9 mouse cellular contexts compared by ENCODE assay signal in the genomic region with DNA sequence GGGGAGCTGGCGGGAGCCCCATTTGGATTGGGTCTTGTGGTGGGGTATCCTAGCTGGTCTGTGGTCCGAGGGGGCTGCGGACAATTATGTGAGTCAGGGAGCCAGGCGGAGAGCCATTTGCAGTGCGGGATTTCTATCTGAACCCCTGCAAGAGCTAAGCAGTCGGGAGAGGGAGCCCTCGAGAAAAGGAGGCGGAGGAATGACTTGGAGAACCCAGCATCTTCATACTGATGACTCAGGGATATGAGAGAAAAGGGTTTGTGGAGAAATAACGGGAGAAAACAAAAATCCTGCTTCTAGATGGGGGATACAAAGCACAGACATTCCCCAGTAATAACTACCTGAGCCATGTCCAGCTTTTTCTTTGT. TPM values are rescaled to one million over a fixed set of nuclear protein-coding genes. Genes with fewer than 3 reads are reported as not detected.
A peak's percentile ranks its signal among the peaks of the same experiment; 100 is the strongest.
DNase-seq lines count a peak whose midpoint lies in the region; ATAC-seq lines count a peak whose summit lies in the region.
"Had no signal": no experiment of that assay in that cellular context is flagged by ENCODE, and none has a peak within 500 bp of the region (broad histone marks: within the 10 kb centered on the region; RNA-seq: fewer than 3 reads in every experiment).

No protein-coding gene starts in this region.

- ATAC-seq in neural tube, embryonic 11.5 days (ENCODE audit: insufficient read depth, low FRiP score, low TSS enrichment), result peak; percentile 58
- peak; percentile 78 for ATAC-seq in forebrain, embryonic 13.5 days
- peak; percentile 64; the same call in 1 of the 2 replicates for ATAC-seq in kidney, embryonic 16.5 days (ENCODE audit: low FRiP score, low TSS enrichment)

- H3K27ac ChIP-seq in neural tube, embryonic 11.5 days (ENCODE audit: low read depth, low read length), result peak overlapping the region; percentile 54; the same call in 1 of the 2 replicates
- peak overlapping the region; percentile 93 for H3K27ac ChIP-seq in forebrain, embryonic 13.5 days
- H3K27ac ChIP-seq in kidney, embryonic 16.5 days (ENCODE audit: low read length), result peak overlapping the region; percentile 56; the same call in 1 of the 2 replicates
- H3K27ac ChIP-seq in midbrain, embryonic 10.5 days (replicated peaks), result peak overlapping the region; percentile 79
- H3K27ac ChIP-seq: macrophage had no signal

- 0 out of 2 replicates have a peak overlapping the region, but pooled peaks have one; percentile 9 for H3K9ac ChIP-seq in neural tube, embryonic 11.5 days (ENCODE audit: low read length)
- H3K9ac ChIP-seq in forebrain, embryonic 13.5 days, result peak overlapping the region; percentile 76
- 0 out of 2 replicates have a peak overlapping the region, but pooled peaks have one; percentile 31 for H3K9ac ChIP-seq in kidney, embryonic 16.5 days (replicated peaks; ENCODE audit: low read length)

- peak overlapping the region; percentile 97 for H3K4me2 ChIP-seq in neural tube, embryonic 11.5 days (ENCODE audit: low read depth)
- H3K4me2 ChIP-seq in forebrain, embryonic 13.5 days, result peak overlapping the region; percentile 85
- H3K4me2 ChIP-seq in kidney, embryonic 16.5 days (replicated peaks; ENCODE audit: low read depth, low read length), result peak overlapping the region; percentile 94

- no peaks in the 10 kb centered on the region for H3K36me3 ChIP-seq in neural tube, embryonic 11.5 days (ENCODE audit: control insufficient read depth, insufficient read depth, low read length)
- H3K36me3 ChIP-seq in forebrain, embryonic 13.5 days (ENCODE audit: poor library complexity, severe bottlenecking), result no peaks in the 10 kb centered on the region
- no peaks in the 10 kb centered on the region for H3K36me3 ChIP-seq in kidney, embryonic 16.5 days (ENCODE audit: insufficient read depth, low read length)
- no peaks in the 10 kb centered on the region for H3K36me3 ChIP-seq in midbrain, embryonic 10.5 days

- H3K4me1 ChIP-seq in neural tube, embryonic 11.5 days (ENCODE audit: control insufficient read depth, insufficient read depth, low read length), result no peaks in the 10 kb centered on the region
- peaks cover 19% of the 10 kb centered on the region for H3K4me1 ChIP-seq in forebrain, embryonic 13.5 days
- peaks cover 14% of the 10 kb centered on the region for H3K4me1 ChIP-seq in kidney, embryonic 16.5 days (ENCODE audit: insufficient read depth, low read length)
- H3K4me1 ChIP-seq in midbrain, embryonic 10.5 days, result peaks cover 19% of the 10 kb centered on the region

- H3K27me3 ChIP-seq in neural tube, embryonic 11.5 days (ENCODE audit: control insufficient read depth, insufficient read depth, low read length), result peaks cover 15% of the 10 kb centered on the region
- peaks cover 15% of the 10 kb centered on the region for H3K27me3 ChIP-seq in forebrain, embryonic 13.5 days
- peaks cover 29% of the 10 kb centered on the region for H3K27me3 ChIP-seq in kidney, embryonic 16.5 days (ENCODE audit: insufficient read depth, low read length)
- peaks cover 32% of the 10 kb centered on the region for H3K27me3 ChIP-seq in midbrain, embryonic 10.5 days (ENCODE audit: low read depth, poor library complexity, severe bottlenecking)

- peak overlapping the region; percentile 68 for H3K4me3 ChIP-seq in neural tube, embryonic 11.5 days (ENCODE audit: low read depth, low read length)
- H3K4me3 ChIP-seq in forebrain, embryonic 13.5 days, result peak overlapping the region; percentile 63
- peak overlapping the region; percentile 64 for H3K4me3 ChIP-seq in kidney, embryonic 16.5 days (ENCODE audit: low read length)
- H3K4me3 ChIP-seq in midbrain, embryonic 10.5 days, result peak overlapping the region; percentile 73

- no peaks in the 10 kb centered on the region for H3K9me3 ChIP-seq in neural tube, embryonic 11.5 days (ENCODE audit: control insufficient read depth, low read length)
- no peaks in the 10 kb centered on the region for H3K9me3 ChIP-seq in forebrain, embryonic 13.5 days (replicated peaks)
- H3K9me3 ChIP-seq in kidney, embryonic 16.5 days (ENCODE audit: low read length), result 0 out of 2 replicates have a peak, but pooled peaks cover 2% of the 10 kb centered on the region
- H3K9me3 ChIP-seq in midbrain, embryonic 10.5 days (replicated peaks), result no peaks in the 10 kb centered on the region

- DNase-seq in adrenal gland, postnatal 10 days, result peak; percentile 64
- no peak for DNase-seq in adrenal gland, adult 2 months
- no peak for DNase-seq in neural tube, embryonic 11.5 days (ENCODE audit: low spot score)
- DNase-seq in neural tube, embryonic 10.5 days (ENCODE audit: extremely low spot score, low spot score), result no peak
- no peak for DNase-seq in midbrain, embryonic 10.5 days (ENCODE audit: low spot score)
- no peak for DNase-seq in cerebellum, postnatal 25 days

- 3% methylated on average over 9 of the region's 9 CpGs for WGBS in neural tube, embryonic 11.5 days
- WGBS in forebrain, embryonic 13.5 days, result 2% methylated on average over 9 of the region's 9 CpGs
- WGBS in kidney, embryonic 16.5 days, result under 1% methylated on average over 9 of the region's 9 CpGs
- under 1% methylated on average over 9 of the region's 9 CpGs for WGBS in midbrain, embryonic 10.5 days

RNA-seq across cellular contexts. Expression of a gene that starts 1.4 kb away (rescaled TPM):
- total RNA-seq in adrenal gland, postnatal 10 days (2021), result 10 to 100 TPM in 1 of 2 experiments, 1 to 10 TPM in 1; 7.9 to 10.6 TPM
- 10 to 100 TPM in 1 of 2 experiments, 1 to 10 TPM in 1; 5.4 to 13.2 TPM for total RNA-seq in adrenal gland, adult 2 months (2021)
- 23.7 and 25.3 TPM in 2 replicates for polyA plus RNA-seq in adrenal gland, adult 2 months (2012; rRNA removed)
- 12.2 and 13.9 TPM in 2 replicates for polyA plus RNA-seq in neural tube, embryonic 11.5 days (2014; fragmentation: Nextera tagmentation; extraction: Ambion mirVana)
- 15.6 and 18.8 TPM in 2 replicates for polyA plus RNA-seq in forebrain, embryonic 13.5 days (2015; fragmentation: Nextera tagmentation; extraction: Ambion mirVana)
- 13.8 and 14.9 TPM in 2 replicates for polyA plus RNA-seq in kidney, embryonic 16.5 days (2015; fragmentation: Nextera tagmentation; extraction: Ambion mirVana)
- polyA plus RNA-seq in midbrain, embryonic 10.5 days (2016; fragmentation: Nextera tagmentation; extraction: Ambion mirVana), result 12.1 and 16.2 TPM in 2 replicates

Comparison
In these comparisons a context has a peak if more than half of its experiments do, and no peak if none do; other contexts are left out.
1. H3K9ac ChIP-seq: peak in every context shown above with its lines; median percentile 76 in forebrain, embryonic 13.5 days; 31 in kidney, embryonic 16.5 days; 9 in neural tube, embryonic 11.5 days.